Mouse (Mus musculus) erythroid progenitor cell, adult 5-6 weeks (primary cell): ENCODE results near the gene Rnf123. TPM values are rescaled to one million over a fixed set of nuclear protein-coding genes. Genes with fewer than 3 reads are reported as not detected.
"Not testable (repeated sequence)": the region's sequence is repeated elsewhere in the genome, so short reads cannot be mapped to it uniquely, and the experiment has no call there.

Experiments
- ATAC-seq: replicated peaks from 2 replicates; pipeline ENCODE4 v1.8.0; 2016; ENCODE audit warnings: moderate number of reproducible peaks, mild to moderate bottlenecking, moderate TSS enrichment, inconsistent platforms; ENCODE audit not compliant: poor library complexity, low FRiP score, severe bottlenecking
- total RNA-seq, 2 experiments: library from RNA; stranded (forward) in 1 of 2; stranded (reverse) in 1 of 2; fragments of 150-400 nt in 1 of 2; fragments of 186-747, 209-891 nt in 1 of 2; gene quantifications; 2 replicates each; pipeline versions ENCODE4 v1.2.3 to v1.2.4; 2015 to 2017; ENCODE audit warnings: low replicate concordance in 2 of 2

Rnf123 gene
- total RNA-seq, 2 experiments from 2014 or later: 970 to 1,464 TPM

- no peak for ATAC-seq
Observed at GRCm38 (mm10) chr9:108048566-108048955, 34.6 kb downstream of the Rnf123 start.

- no peak for ATAC-seq
Observed at GRCm38 (mm10) chr9:108047601-108048565, 35.3 kb downstream of the Rnf123 start.

DNA sequence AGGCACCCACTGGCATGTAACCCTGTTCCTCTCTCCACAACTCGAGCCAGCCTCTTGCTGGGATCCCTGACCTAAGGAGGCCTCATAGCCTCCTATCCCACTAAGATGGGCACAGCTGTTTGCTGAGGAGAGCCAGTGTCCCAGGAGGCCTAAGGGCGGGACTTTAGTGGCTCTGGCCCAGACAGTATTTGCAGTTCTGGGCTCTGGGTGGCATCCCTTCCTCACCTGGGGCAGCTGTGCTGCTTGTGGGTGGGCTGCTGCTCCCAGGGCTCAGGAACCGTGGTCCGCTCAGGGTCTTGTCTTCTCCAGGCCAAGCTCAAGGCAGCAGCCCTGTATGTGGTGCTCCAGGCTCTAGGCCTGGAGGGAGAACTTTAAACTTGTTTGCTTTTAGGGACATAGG, 36.6 kb downstream of the Rnf123 start:
- no peak for ATAC-seq

DNA sequence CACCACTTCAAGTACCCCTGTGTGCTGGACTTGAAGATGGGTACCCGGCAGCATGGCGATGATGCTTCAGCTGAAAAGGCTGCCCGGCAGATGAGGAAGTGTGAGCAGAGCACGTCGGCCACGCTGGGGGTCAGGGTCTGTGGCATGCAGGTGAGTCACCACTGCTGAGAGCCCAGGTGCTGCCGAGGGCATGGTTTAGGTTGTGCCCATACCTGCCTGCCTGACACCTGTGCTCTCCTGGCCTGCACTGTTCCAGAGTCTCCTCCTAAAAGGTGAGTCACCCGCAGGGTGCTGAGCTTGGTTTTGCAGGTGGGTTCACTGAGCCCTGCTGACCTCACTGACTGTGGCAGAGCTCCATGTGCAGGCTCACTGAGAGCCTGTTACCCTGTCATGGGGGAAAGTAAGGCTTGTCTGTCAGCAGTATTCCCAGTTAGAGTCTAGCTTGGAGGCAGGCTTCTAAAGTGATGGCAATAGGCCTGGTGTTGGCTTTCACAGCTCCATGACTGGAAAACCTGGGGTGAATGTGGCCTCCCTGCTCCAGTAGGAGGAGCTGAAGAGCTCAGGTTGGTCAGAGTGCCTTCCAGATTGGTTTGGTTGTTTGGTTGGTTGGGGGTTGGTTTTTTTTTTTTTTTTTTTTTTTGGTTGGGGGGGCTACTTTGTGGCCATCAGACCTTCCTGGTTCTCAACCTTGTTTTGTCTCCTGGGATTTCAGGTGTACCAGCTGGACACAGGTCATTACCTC, 38.2 kb downstream of the Rnf123 start:
- no peak for ATAC-seq

- ATAC-seq: no peak
Observed at GRCm38 (mm10) chr9:108035331-108036156, 47.6 kb downstream of the Rnf123 start.

- no peak for ATAC-seq
Observed at GRCm38 (mm10) chr9:108032126-108032525, 51.0 kb downstream of the Rnf123 start.

DNA sequence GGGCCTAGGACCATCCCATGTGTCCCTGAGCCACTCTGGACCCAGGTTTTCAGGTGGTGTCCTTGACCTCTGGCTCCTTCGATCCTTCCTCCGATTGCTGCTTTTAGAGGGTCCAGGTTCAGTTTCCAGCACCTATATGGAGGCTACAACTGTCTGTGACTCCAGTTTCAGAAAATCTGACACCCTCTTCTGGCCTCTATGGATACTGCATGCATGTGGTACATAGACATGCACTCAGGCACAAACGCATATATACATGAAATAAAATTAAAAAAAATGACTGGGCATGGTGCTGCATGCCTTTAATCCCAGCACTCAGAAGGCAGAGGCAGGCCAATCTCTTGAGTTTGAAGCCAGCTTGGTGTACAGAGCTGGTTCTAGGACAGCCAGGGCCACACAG, 55.3 kb downstream of the Rnf123 start:
- ATAC-seq: no peak

GRCm38 (mm10) chr9:108026584-108026983, 56.6 kb downstream of the Rnf123 start:
- no peak for ATAC-seq

DNA sequence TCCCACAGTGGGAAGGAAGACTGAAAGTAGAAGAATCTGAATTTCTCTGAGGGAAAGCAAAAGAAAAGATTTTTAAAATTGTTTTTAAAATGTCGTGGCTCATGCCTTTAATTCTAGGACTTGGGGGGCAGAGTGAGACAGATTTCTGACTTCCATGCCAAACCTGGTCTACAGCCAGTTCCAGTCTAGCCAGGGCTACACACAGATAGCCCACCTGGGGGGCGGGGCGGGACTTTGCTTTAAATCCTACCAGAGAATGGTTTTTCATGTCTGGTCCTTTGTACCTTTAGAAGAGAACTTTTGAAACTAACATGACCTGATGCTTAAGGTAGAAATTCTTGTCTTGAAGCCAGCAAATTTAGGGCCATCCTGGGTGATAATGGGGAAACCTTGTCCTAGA, 59.9 kb downstream of the Rnf123 start:
- no peak for ATAC-seq

GRCm38 (mm10) chr9:108020741-108021140, 62.4 kb downstream of the Rnf123 start:
- no peak for ATAC-seq

- ATAC-seq: no peak
Observed at GRCm38 (mm10) chr9:108017127-108017526, 66.0 kb downstream of the Rnf123 start.

DNA sequence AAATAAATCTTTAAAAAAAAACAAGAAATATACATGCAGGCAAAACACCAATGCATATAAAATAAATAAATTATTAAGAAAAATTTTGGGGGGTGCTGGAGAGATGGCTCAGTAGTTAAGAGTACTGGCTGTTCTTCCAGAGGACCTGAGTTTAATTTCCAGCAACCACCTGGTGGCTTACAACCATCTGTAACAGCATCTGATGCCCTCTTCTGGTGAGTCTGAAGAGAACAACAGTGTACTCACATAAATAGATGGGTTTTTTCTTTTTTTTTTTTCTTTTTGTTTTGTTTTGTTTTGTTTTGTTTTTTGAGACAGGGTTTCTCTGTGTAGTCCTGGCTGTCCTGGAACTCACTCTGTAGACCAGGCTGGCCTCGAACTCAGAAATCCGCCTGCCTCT, 69.6 kb downstream of the Rnf123 start:
- not testable (repeated sequence) for ATAC-seq

DNA sequence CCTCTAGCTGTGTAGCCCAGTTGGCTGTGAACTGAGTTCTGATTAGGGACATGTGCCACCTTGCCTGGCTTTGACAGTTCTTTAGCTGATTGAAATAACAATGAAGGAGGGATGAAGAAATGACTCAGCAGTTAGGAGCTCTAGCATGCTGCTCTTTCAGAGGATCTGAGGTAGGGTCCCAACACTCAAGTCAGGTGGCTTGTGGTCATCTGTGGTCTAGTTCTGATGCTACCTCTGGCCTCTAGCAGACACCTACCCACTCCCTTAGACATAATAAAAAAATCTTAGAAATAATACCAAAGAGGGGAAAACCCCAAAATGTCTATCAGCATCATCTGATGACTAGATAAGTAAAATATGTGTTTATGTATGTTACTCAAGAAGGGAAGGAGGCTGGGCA, 72.8 kb downstream of the Rnf123 start:
- no peak for ATAC-seq

DNA sequence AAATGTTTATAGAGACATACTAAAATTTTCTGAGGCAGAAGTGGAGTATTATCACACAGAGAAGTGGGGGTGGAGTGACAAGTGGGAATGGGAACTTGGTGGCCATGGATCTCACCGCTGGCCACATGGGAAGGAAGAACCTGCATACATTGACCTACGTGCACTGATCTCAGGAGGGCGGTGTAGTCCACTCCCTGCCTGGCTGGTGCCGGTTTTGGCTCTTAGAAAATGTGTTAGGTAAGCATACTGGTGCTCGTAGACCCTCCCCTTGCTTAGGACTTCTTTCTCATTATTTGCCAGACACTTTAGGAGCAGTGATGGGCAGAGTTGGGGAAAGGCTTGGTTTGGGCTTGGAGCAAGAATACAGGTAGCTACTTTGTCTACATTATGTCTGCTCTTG, 75.1 kb downstream of the Rnf123 start:
- ATAC-seq: no peak

- ATAC-seq: peak; percentile 21
Observed at GRCm38 (mm10) chr9:108003531-108003890, 79.6 kb downstream of the Rnf123 start.

- ATAC-seq: peak; percentile 18; the same call in 1 of the 2 replicates
Observed at GRCm38 (mm10) chr9:108002778-108003530, 80.2 kb downstream of the Rnf123 start.

DNA sequence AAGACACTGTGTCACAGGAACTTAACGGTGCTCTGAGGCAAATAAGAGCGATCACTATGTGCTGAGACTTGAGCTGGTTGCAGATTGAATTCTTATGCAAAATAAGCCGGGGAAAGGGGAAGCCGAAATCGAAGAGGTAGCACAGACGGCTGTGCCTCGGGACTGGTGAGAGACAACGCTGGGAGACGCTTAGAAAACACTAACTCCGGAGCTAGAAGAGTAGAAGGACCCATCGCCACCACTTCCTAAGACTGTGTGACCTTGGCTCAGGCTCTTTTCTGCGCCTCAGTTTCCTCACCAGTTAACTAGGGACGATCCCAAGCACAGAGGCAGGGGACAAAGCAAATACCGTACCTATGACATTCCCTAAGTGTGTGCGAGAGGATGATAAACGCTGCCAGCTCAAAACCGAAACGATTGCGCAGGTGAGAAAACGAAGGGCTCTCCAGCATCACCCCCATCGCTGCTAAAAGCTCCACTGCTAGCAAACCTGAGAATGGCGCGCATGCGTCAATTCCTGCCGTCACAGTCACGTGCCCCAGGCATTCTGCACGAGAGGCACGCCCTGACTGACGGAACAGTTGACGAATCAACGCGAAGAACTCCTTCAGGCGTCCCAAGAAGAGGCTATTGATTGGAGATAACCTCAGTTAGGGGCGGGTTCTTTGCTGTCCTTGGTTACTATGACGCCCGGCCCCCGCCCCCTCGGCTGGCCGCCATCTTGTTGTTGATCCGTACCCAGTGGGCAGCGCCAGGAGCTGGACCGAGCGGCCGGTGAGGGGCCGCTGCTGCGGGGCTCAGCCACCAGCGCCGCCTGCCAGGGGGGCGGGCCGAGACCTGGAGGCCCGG, 81.0 kb downstream of the Rnf123 start, which contains the start of gene Ip6k1:
Ip6k1 (plus strand) TSS at position 580 of the 849 bp plus-strand sequence.
- ATAC-seq: peak; percentile 97
